Mouse (Mus musculus) effector memory CD4-positive, alpha-beta T cell, adult 5 months (primary cell): ENCODE results near the gene Higd1c. TPM values are rescaled to one million over a fixed set of nuclear protein-coding genes. Genes with fewer than 3 reads are reported as not detected.

ENCODE experiments used
- polyA plus RNA-seq: library from polyadenylated mRNA; unstranded; fragments of 100-300 nt; shearing (Covaris generic); gene quantifications from one replicate; pipeline ENCODE4 v1.2.1, GENCODE M21; 2017

The Higd1c gene
- polyA plus RNA-seq = not detected

DNA sequence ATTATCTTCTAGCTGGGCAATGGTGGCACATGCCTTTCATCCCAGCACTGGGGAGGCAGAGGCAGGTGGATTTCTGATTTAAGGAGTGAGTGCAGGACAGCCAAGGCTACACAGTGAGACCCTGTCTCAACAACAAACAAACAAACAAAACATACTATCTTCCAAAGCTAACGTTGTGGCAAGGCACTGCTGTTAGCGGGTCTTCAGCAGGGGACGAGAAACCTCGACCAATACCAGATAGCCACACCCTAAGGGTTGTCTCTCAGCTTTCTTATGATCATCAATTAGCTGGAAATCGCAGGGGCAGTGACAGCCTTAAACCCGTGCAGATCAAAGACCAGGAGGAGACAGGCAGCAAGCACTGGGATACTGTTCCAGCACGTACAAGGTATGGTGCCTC, at the start of gene Higd1c:
Gene Higd1c (plus strand): TSS at position 301 of the 400 bp plus-strand sequence.

DNA sequence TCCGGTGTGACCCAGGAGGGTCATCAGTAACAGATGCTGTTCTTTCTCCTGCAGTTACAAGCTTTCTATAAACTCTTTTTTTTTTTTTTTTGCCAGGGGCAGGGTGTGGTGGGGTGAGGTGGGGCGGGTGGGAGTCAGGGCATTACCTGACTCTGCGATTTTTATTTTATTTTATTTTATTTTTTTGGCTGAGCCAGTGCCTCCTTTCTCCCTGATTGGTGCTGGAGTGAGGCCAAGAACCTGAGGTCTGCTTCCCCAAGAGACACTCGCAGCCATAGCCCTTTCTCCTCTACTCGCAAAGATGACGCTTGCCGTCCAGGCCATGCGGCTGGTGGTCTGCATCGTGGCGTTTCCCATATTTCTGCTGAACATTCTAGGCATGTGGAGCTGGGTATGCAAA, 29.7 kb upstream of the Higd1c start, which contains the start of gene Mettl7a3:
Gene Mettl7a3 (plus strand): TSS at position 301 of the 400 bp plus-strand sequence.

DNA sequence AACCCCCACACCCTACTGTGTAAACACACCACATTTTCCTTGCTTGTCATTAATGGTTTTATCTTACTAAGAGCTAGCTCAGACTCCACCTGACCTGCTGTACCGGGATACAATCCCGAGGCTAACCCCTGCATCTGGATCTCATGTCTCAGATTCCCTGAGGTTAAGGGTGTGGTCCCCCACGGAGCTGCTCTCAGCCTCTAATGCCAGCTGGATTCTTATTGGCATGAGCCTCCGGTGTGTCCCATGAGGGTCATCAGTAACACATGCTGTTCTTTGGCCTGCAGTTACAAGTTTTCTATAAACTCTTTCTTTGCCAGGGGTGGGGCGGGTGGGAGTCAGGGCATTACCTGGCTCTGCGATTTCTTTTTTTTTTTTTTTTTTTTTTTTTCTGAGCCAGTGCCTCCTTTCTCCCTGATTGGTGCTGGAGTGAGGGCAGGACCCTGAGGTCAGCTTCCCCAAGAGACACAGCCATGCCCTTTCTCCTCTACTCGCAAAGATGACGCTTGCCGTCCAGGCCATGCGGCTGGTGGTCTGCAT, 11.6 kb upstream of the Higd1c start, which contains the start of the genes Methig1 and Mettl7a2:
Gene Methig1 (plus strand): TSS at position 439 of the 540 bp plus-strand sequence.
Gene Mettl7a2 (plus strand): TSS at position 490 of the 540 bp plus-strand sequence.

DNA sequence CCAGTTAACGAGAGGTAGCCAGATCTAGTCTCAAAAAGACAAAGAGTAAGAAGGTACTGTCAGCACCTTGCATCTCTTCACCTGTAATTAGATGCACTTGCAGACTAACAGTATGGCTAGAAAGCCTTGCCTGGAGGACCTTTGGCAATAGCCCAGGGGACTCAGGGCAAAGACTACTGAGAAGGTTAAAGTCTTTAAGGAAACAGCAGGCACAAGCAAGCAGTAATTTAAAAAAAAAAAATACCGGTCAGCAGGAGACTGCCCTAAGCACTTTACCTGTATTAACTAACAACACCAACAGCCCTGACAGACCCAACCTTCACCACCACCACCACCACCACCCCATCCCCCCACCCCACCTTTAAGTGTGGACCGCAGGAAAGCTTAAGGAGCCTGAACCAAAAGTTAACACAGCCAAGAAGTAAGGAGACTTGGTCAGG, 57.4 kb downstream of the Higd1c start, which contains the start of gene Gm5475:
Gene Gm5475 (plus strand): TSS at position 390 of the 440 bp plus-strand sequence.

DNA sequence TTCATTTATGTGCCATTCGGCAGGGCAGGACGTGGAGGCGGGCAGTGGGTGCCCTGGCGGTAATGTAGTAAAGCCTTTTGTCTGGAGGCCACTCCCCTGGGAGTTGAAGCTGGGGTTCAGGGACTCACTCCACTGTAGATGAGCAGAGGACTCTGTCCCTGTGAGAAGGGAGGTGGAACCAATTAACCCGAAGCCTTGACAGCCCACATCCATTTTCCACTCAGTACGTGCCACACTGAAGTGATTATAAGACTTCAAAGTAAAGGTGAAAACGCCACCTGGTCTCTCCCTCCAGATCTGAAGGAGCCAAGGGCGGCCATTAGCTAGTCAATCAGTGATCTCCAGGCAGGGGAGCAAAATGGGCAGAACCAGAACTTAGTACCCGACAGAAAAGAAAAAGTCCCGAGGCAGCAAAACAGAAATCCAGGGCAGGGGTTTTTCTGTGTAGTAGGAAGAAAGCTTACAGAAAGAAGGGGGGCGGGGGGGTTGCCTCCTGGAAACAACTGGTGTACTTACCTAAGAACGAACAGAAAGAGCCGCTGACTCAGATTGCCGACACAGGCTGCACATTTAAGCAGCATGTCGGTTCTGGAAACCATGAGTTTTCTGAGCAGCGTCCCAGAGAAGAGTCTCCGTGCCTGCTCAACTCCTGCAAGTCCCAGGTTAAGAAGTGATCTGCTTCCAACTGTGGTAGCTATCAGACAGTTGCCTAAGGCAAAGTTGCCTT, 60.2 kb downstream of the Higd1c start, which contains the start of gene Slc11a2:
Gene Slc11a2 (minus strand): TSS at position 677 of the 727 bp plus-strand sequence.

Other genes with a start within 250 kb of the Higd1c start
- gene Atf1, start 136.7 kb upstream of the Higd1c start, polyA plus RNA-seq = 70.3 TPM
- not detected for gene Tmprss12, start 83.7 kb upstream of the Higd1c start, polyA plus RNA-seq
- 13.5 TPM for gene Mettl7a1, start 60.4 kb upstream of the Higd1c start, polyA plus RNA-seq
- not detected for gene Mettl7a3, start 29.6 kb upstream of the Higd1c start, polyA plus RNA-seq
- not detected for gene Methig1, start 11.4 kb upstream of the Higd1c start, polyA plus RNA-seq
- not detected for gene Mettl7a2, start 11.3 kb upstream of the Higd1c start, polyA plus RNA-seq
- 0.20 TPM for gene Gm5475, start 57.6 kb downstream of the Higd1c start, polyA plus RNA-seq
- gene Slc11a2, start 60.5 kb downstream of the Higd1c start, polyA plus RNA-seq = 34.4 TPM
- 32.7 TPM for gene Letmd1, start 104.5 kb downstream of the Higd1c start, polyA plus RNA-seq
- gene Csrnp2, start 130.9 kb downstream of the Higd1c start, polyA plus RNA-seq = 8.8 TPM
- gene Tfcp2, start 187.5 kb downstream of the Higd1c start, polyA plus RNA-seq = 6.4 TPM
- 179 TPM for gene Pou6f1, start 235.4 kb downstream of the Higd1c start, polyA plus RNA-seq